Mouse (Mus musculus): ENCODE measurements around the gene Pik3c2g. TPM values are rescaled to one million over a fixed set of nuclear protein-coding genes. Genes with fewer than 3 reads are reported as not detected.

Pik3c2g gene
- polyA plus RNA-seq (2017; shearing (Covaris generic)), result 0.74 TPM

GRCm38 (mm10) chr6:139586892-139587291 lies at the start of gene Pik3c2g:
TSS of gene Pik3c2g (plus strand) at chr6:139587221.

Other genes with a start within 250 kb of the Pik3c2g start
- gene Rergl, start 85.2 kb upstream of the Pik3c2g start, polyA plus RNA-seq (2017; shearing (Covaris generic)), result not detected